Mouse (Mus musculus) lung, adult 18-20 months (tissue): Measurements from ENCODE around the gene Cd24a.

Experiments used
- DNase-seq, 2 experiments: peaks; one replicate each; pipeline ENCODE4 v3.0.0; 2022; ENCODE audit warnings: mixed read lengths in 2 of 2

The Cd24a gene

GRCm38 (mm10) chr10:43577997-43578331 lies at the start of gene Cd24a:
Gene Cd24a (plus strand): TSS chr10:43578284.
- DNase-seq = no peak

GRCm38 (mm10) chr10:43534382-43534781 lies 43.7 kb upstream of the Cd24a start:
- DNase-seq = no peak

DNA sequence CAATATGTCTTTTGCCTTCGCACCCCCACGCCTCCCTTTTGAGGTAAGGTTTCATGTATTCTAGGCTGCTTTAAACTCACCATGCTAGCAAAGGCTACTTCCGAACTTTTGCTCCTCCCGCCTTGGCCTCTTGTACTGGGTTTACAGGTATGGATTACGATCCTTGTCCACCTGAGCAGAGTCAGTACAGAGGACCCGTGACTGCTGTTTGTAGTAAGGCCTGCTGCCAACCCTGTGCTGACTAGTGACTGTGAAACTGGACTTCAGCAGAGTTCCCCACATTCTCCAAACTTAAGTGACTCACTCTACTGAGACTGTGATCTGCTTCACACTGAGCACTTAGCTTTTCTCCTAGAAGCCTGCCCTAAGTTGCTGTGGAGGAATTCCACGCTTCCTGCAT lies 40.4 kb upstream of the Cd24a start:
- no peak for DNase-seq

GRCm38 (mm10) chr10:43538831-43539230 lies 39.3 kb upstream of the Cd24a start:
- DNase-seq = no peak

DNA sequence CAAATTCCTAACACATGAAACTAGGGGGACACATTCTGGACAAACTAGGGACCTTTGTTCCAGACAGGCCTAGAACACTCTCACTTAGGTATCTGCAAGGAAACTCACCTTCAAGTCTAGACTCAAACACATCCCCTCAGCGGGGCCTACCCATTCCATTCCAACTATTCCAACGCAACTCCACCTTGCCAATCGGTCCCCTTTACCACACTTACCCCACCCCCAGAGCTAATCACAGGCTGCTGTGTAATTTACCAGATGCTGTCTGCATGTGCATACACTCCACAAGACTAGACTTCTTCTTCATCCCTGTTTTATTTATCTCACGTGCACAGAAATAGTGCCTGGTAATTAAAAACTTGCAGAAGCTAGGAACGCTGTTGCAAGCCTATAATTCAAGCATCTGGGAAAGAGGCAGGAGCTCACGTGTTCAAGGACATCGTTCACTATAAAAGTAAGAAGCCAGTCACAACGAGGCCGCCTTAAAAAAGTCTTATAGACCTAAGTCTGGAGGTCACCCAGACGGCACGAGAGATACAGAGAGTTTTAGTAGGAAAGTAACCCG lies 38.3 kb upstream of the Cd24a start:
- no peak for DNase-seq

DNA sequence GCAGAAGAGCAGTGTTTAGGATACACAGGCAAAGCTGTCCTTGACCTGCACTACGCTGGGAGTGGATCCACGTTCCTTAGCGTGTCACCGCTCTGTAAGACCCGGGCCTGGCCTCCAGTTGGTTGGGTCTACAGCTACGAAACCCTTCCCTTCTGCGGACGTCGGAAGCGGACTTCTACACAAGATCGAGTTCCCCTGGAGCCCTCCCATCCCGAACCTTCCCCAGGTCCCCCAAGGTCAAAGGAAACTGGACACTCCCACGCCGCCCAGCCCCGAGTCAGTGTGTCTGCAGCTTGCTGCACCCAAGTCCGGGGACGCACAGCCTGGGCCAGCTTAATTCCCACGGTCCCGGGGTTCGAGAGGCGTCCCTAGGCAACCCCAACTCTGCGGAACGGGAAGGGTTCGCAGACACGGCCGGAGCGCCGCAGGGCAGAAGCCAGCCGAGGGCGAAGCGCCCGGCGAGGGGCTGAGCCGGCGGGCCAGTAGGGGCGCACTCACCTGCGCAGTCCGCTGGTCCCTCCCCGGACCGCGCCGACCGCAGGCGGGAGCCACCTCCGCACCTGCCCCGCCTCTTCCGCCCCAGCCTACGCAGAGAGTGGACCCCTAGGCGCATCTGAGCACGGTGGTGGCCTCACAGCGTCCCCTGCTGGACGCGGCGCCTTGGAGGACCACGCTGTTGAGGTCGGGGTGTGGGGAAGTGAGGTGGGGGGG lies 37.5 kb upstream of the Cd24a start, which contains the start of gene 1700021F05Rik:
Gene 1700021F05Rik (minus strand): TSS at position 553 of the 711 bp plus-strand sequence.
- DNase-seq = peak; percentile 94 to 96

DNA sequence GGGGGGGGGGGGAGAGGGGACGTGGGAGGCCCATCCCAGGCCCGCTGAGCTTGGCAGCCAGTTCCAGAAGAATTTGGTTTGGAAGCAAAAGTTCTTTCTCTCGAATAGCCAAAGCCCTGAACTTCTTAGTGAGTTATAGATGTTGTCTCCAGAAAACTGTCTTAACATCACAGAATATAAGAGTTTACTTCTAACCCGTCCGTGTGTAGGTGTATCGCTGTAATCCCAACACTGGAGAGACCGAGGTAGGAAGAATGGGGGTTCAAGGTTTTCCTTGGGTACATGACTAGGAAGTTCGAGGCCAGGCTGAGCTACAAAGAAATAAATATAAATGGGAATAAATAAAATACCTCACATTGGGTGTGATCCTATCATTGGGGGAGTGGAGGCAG lies 36.9 kb upstream of the Cd24a start:
- no peak for DNase-seq

GRCm38 (mm10) chr10:43549411-43549810 lies 28.7 kb upstream of the Cd24a start:
- no peak for DNase-seq

GRCm38 (mm10) chr10:43550923-43551322 lies 27.2 kb upstream of the Cd24a start:
- DNase-seq = no peak

- DNase-seq = no peak
Measured at GRCm38 (mm10) chr10:43551388-43551787, 26.7 kb upstream of the Cd24a start.

DNA sequence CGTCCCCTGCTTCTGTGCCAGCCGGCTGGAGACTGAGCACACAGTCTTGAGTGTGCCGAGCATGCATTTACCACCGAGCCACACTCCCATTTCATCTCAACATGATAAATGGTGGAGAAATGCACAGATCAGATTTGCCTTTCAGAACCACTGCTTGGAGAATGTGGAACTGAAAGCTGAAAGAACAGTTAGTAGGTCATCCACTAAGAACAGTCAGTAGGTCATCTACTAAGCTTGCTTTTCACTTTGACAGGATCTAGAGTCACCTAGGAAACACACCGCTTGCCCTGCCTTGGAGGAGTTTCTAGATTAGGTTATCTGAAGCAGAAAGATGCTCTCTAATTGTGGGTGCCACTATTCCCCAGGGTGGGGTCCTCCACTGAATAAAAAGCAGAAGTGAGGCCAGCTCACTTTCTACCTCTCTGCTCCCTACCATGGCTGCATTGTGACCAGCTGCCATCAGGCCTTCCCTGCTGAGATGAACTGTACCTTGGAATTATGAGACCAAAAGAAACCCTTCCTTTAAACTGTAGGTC lies 20.4 kb upstream of the Cd24a start:
- no peak for DNase-seq

GRCm38 (mm10) chr10:43559313-43559712 lies 18.8 kb upstream of the Cd24a start:
- DNase-seq = no peak

- no peak for DNase-seq
Measured at GRCm38 (mm10) chr10:43560765-43561164, 17.3 kb upstream of the Cd24a start.

DNA sequence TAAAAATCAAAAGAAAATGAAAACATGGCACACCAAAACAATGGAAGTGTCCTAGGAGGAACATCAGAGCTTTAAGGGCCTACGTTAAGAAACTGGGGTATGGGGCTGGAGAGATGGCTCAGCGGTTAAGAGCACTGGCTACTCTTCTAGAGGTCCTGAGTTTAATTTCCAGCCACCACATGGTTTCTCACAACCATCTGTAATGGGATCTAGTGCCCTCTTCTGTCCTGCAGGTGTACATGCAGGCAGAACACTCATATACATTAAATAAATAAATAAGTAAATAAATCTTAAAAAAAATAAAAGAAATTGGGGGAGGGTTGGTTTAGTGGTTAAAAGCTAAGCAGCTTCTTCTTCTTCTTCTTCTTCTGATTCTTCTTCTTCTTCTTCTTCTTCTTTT lies 16.8 kb upstream of the Cd24a start:
- DNase-seq = no peak

GRCm38 (mm10) chr10:43574352-43574751 lies 3.7 kb upstream of the Cd24a start:
- DNase-seq = no peak

- peak; percentile 71 to 75 for DNase-seq
Measured at GRCm38 (mm10) chr10:43574956-43575355, 3.1 kb upstream of the Cd24a start.

DNA sequence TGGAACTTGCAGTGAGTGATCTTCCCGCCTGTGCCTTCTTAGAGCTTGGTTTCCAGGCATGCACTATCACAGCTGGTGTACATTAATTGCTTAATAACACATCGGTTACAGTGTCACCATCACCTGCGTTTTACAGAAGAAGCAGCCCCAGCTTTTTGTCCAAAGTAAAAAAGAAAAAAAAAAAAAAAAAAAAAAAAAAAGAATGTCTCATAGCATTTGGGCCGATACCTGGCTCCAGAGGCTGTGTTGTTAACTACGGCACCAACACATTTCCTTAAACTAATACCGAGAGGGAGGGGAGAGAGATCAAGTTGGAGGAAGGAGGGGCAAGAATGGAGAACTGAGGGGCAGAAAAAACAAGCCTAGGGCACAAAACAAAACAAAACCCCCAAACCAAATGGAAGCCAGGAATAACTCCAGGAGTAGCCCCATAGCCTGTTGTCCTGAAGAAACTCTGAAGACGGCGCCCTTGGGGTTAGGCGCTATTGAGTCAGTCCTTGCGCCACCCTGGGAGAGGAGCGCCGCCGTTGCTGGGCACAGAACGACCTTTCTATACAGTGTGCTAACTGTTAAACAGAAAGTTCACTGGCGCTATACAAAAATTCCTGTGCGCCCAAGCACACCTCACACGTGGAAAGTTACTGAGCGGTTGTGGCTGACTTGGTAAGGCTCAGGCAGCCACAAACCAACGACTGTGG lies 636 bp upstream of the Cd24a start:
- DNase-seq = peak; percentile 39 to 57

- DNase-seq = peak; percentile 41 to 49
Measured at GRCm38 (mm10) chr10:43578366-43578753, 276 bp downstream of the Cd24a start.

- peak; percentile 82 to 84 for DNase-seq
Measured at GRCm38 (mm10) chr10:43578754-43579380, 783 bp downstream of the Cd24a start.

GRCm38 (mm10) chr10:43579381-43580261 lies 1.5 kb downstream of the Cd24a start:
- peak; percentile 52 to 56 for DNase-seq

DNA sequence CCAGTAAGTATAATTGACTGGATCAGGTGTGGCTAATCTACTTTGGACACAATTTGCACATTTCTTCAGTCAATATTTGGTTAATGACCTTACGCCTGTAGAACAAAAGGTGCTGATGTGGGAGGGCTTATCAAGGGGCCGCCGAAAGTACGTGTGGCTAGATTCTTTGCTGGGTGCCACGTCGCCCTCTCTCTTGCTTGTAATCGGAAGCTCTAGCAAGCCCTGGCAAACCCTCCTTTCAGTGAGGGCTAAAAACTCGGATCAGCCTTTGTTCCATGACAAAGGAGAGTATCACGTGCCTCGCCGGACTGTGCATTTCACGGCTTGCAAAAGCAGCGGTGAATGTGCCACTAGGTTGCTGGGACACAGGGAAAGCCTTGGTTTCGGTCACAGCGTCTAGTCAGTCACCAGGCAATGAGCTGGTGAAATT lies 2.6 kb downstream of the Cd24a start:
- DNase-seq = peak; percentile 76 to 85

DNA sequence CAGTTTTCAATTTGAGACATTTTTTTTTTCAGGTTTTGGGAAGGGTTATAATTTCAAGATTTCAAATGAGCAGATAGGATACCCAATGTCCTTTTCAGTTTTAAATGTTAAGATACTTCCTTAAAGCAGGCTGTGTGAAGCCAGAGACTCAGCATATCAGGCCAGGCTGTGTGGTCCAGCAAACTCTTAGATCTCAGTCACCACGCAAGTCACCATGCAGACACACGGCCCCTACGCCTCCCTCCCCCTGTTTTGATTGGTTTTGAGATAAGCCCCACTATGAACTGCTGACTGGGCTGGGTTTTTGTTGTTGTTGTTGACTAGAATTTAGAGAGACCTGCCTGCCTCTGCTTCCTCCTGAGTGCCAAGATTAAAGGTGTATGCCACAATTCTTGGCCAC lies 3.2 kb downstream of the Cd24a start:
- no peak for DNase-seq
